Mouse (Mus musculus) CH12.LX (cell line): ENCODE data around the gene Il5.

ENCODE experiments used
- CTCF ChIP-seq, 2 experiments: IDR thresholded peaks in 1 of 2; conservative IDR thresholded peaks in 1 of 2; 2 replicates each; pipeline ENCODE4 v1.5.1; 2011 to 2012; ENCODE audit warnings: low read depth in 2 of 2, low read length in 2 of 2, improper control_type of control experiment in 1 of 2, inconsistent platforms in 1 of 2, mild to moderate bottlenecking in 1 of 2, moderate library complexity in 1 of 2
- ETS1 ChIP-seq: conservative IDR thresholded peaks from 2 replicates; pipeline ENCODE4 v1.6.1; 2012; ENCODE audit warnings: low read depth, mild to moderate bottlenecking, inconsistent platforms, low read length, improper control_type of control experiment, moderate library complexity
- GABPA ChIP-seq: IDR thresholded peaks from 2 replicates; pipeline ENCODE4 v1.6.1; 2012; ENCODE audit warnings: low read depth, low read length, improper control_type of control experiment, inconsistent platforms; ENCODE audit not compliant: insufficient replicate concordance
- HCFC1 ChIP-seq: IDR thresholded peaks from 2 replicates; pipeline ENCODE4 v1.6.1; 2012; ENCODE audit warnings: low read depth, mild to moderate bottlenecking, inconsistent platforms, low read length, improper control_type of control experiment
- MAX ChIP-seq: IDR thresholded peaks from 2 replicates; pipeline ENCODE4 v1.6.1; 2011; ENCODE audit warnings: low read length, improper control_type of control experiment
- NRF1 ChIP-seq: IDR thresholded peaks from 2 replicates; pipeline ENCODE4 v1.6.1; 2014; ENCODE audit warnings: low read depth, mild to moderate bottlenecking, inconsistent platforms, low read length, improper control_type of control experiment, moderate library complexity
- POLR2A ChIP-seq: IDR thresholded peaks from 2 replicates; pipeline ENCODE4 v1.6.1; 2011; ENCODE audit warnings: low read depth, mild to moderate bottlenecking, improper control_type of control experiment, low read length
- RAD21 ChIP-seq: IDR thresholded peaks from 2 replicates; pipeline ENCODE4 v1.6.1; 2011; ENCODE audit warnings: low read depth, mild to moderate bottlenecking, low read length, improper control_type of control experiment, moderate library complexity

GRCm38 (mm10) chr11:53770125-53770791, 49.7 kb downstream of the Il5 start:
- peak in 1 of 2 experiments; percentile 37; a peak in 2 of 4 replicates for TF ChIP-seq CTCF (conservative IDR thresholded peaks at IDR 0.05 in 1 of 2, IDR thresholded peaks at IDR 0.05 in 1 of 2; ENCODE audit: low read depth in 2 of 2, low read length in 2 of 2)
- no peak for TF ChIP-seq RAD21
- no peak; the same call in 1 of the 2 replicates for TF ChIP-seq POLR2A
- no peak for TF ChIP-seq MAX
- no peak for TF ChIP-seq GABPA
- no peak; the same call in 1 of the 2 replicates for TF ChIP-seq NRF1
- no peak; the same call in 1 of the 2 replicates for TF ChIP-seq HCFC1
- TF ChIP-seq ETS1: no peak
